Mouse (Mus musculus) hindbrain, embryonic 16.5 days (tissue): ENCODE measurements around the gene Nfia. TPM values are rescaled to one million over a fixed set of nuclear protein-coding genes. Genes with fewer than 3 reads are reported as not detected.

Source experiments
- ATAC-seq: fragments of 200-750 bp; cut with Nextera tagmentation; 2 replicates; pipeline ENCODE4 v1.8.0; 2017; ENCODE audit warnings: moderate TSS enrichment, moderate library complexity
- H3K27ac ChIP-seq: fragments of 300-500 bp; sonication (generic); 2 replicates; pipeline ENCODE4 v1.5.1; 2014; ENCODE audit warnings: low read depth, mild to moderate bottlenecking, control low read depth, low read length, moderate library complexity
- H3K27me3 ChIP-seq: fragments of 300-500 bp; sonication (generic); replicated peaks from 2 replicates; pipeline ENCODE4 v1.6.1; 2014; ENCODE audit warnings: low read length; ENCODE audit not compliant: control insufficient read depth, insufficient read depth
- H3K36me3 ChIP-seq: fragments of 300-500 bp; sonication (generic); 2 replicates; pipeline ENCODE4 v1.6.1; 2014; ENCODE audit warnings: mild to moderate bottlenecking, low read length, moderate library complexity, mixed read lengths; ENCODE audit not compliant: control insufficient read depth, insufficient read depth
- H3K4me1 ChIP-seq: fragments of 300-500 bp; sonication (generic); 2 replicates; pipeline ENCODE4 v1.6.1; 2014; ENCODE audit warnings: low read depth, low read length; ENCODE audit not compliant: control insufficient read depth, insufficient read depth
- H3K4me2 ChIP-seq: fragments of 300-500 bp; sonication (generic); 2 replicates; pipeline ENCODE4 v1.6.1; 2014; ENCODE audit warnings: mild to moderate bottlenecking, low read length, control low read depth, moderate library complexity
- H3K4me3 ChIP-seq: fragments of 300-500 bp; sonication (generic); 2 replicates; pipeline ENCODE4 v1.5.1; 2014; ENCODE audit warnings: mild to moderate bottlenecking, low read length, control low read depth, moderate library complexity
- H3K9ac ChIP-seq: fragments of 300-500 bp; sonication (generic); 2 replicates; pipeline ENCODE4 v1.6.1; 2014; ENCODE audit warnings: low read depth, mild to moderate bottlenecking, control low read depth, low read length, moderate library complexity
- H3K9me3 ChIP-seq: fragments of 300-500 bp; sonication (generic); 2 replicates; pipeline ENCODE4 v1.6.1; 2014; ENCODE audit warnings: mild to moderate bottlenecking, low read length, moderate library complexity; ENCODE audit not compliant: control insufficient read depth
- WGBS: fragments of 180-500 bp; shearing (Covaris S2); extraction: QIAGEN DNeasy Blood & Tissue Kit; methylation state at CpG from one replicate; pipeline ENCODE4 v1.1.7; 2014; 5-methylcytosine and 5-hydroxymethylcytosine counted together
- polyA plus RNA-seq: library from polyadenylated mRNA; unstranded; fragments of >200 nt; fragmentation: Nextera tagmentation; extraction: Ambion mirVana; gene quantifications from 2 replicates; pipeline ENCODE4 v1.2.1, GENCODE M21; 2015

Nfia gene
- polyA plus RNA-seq, 1 experiment from 2014 or later = 38.4 TPM

GRCm38 (mm10) chr4:97804638-97805037, 32.1 kb downstream of the Nfia start:
- no peak overlapping the region for H3K9ac ChIP-seq
- no peak overlapping the region for H3K4me2 ChIP-seq
- ATAC-seq = 0 out of 2 replicates have a peak, but pooled peaks have one; percentile 54
- no peaks in the 10 kb centered on the region for H3K27me3 ChIP-seq
- no peak overlapping the region for H3K4me3 ChIP-seq
- H3K4me1 ChIP-seq = peaks cover 9% of the 10 kb centered on the region
- no peak overlapping the region for H3K27ac ChIP-seq
- H3K36me3 ChIP-seq = no peaks in the 10 kb centered on the region
- WGBS = 54% methylated on average over 5 of the region's 5 CpGs
- H3K9me3 ChIP-seq = peaks cover 4% of the 10 kb centered on the region

GRCm38 (mm10) chr4:97805255-97805654, 32.7 kb downstream of the Nfia start:
- Histone ChIP-seq H3K4me2 (no peak overlapping the region), H3K27ac (no peak overlapping the region), H3K9ac (no peak overlapping the region), H3K36me3 (no peaks in the 10 kb centered on the region), H3K4me3 (no peak overlapping the region), H3K4me1 (peaks cover 9% of the 10 kb centered on the region), H3K9me3 (peaks cover 4% of the 10 kb centered on the region), H3K27me3 (no peaks in the 10 kb centered on the region)
- WGBS = 23% methylated on average over 2 of the region's 2 CpGs
- no peak for ATAC-seq

DNA sequence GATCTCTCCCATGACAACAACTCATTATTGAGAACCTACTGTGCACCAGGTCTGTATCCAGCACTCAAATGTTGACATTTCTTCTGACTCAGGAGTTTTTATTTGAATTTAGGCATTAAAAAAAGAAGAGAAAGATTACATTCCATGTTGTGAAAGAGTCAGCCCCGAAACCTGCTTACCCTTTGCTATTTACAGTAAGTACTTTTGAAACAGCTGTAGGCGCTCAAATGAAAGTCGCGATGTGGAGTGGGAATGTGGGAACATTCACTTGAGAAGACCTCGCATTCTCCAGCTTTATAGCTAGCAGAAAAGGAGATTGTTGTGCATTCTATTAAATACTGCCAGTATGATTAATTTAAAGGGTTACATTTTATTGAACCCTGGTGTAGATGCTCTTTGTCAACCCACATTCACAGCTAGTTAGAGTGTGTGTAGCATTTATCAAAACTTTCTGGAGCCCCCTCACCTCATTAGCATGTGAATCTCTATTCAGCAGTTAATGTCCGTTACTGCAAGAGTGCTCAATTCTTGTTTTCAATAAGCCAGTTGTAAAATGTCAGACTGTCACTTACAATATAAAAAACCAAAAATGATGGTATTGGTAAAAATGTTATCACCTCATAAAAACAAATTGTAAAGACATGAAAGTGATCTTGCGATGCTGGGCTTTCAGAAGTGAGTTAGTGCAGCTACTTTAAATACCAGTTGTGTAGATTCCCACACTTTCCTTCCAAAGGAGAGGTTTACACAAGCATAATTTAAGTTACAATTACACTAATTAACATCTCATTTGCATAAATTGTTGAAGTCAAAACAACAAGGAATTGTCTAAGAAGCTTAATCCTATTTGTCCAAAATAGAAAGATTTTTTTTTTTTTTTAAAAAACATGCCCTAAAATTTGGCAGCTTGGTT, 33.6 kb downstream of the Nfia start:
- no peak overlapping the region for H3K27ac ChIP-seq
- H3K36me3 ChIP-seq = no peaks in the 10 kb centered on the region
- 27% methylated on average over 7 of the region's 7 CpGs for WGBS
- no peaks in the 10 kb centered on the region for H3K27me3 ChIP-seq
- H3K9me3 ChIP-seq = peaks cover 4% of the 10 kb centered on the region
- peak overlapping the region; percentile 23; the same call in 1 of the 2 replicates for H3K4me2 ChIP-seq
- H3K4me3 ChIP-seq = no peak overlapping the region
- no peak overlapping the region for H3K9ac ChIP-seq
- H3K4me1 ChIP-seq = peaks cover 9% of the 10 kb centered on the region
- ATAC-seq = 0 out of 2 replicates have a peak, but pooled peaks have one; percentile 49

GRCm38 (mm10) chr4:97806924-97807323, 34.4 kb downstream of the Nfia start:
- Histone ChIP-seq H3K4me1 (peaks cover 9% of the 10 kb centered on the region), H3K27ac (no peak overlapping the region), H3K4me3 (no peak overlapping the region), H3K27me3 (no peaks in the 10 kb centered on the region), H3K36me3 (no peaks in the 10 kb centered on the region), H3K9me3 (peaks cover 4% of the 10 kb centered on the region), H3K9ac (no peak overlapping the region), H3K4me2 (no peak overlapping the region)
- no peak for ATAC-seq
- WGBS = 77% methylated on average over 2 of the region's 2 CpGs

GRCm38 (mm10) chr4:97808885-97809284, 36.4 kb downstream of the Nfia start:
- Histone ChIP-seq H3K4me3 (no peak overlapping the region), H3K9ac (no peak overlapping the region), H3K27ac (no peak overlapping the region), H3K36me3 (no peaks in the 10 kb centered on the region), H3K9me3 (no peaks in the 10 kb centered on the region), H3K4me2 (no peak overlapping the region), H3K4me1 (peaks cover 9% of the 10 kb centered on the region), H3K27me3 (no peaks in the 10 kb centered on the region)
- 85% methylated on average over 3 of the region's 3 CpGs for WGBS
- no peak for ATAC-seq

- Histone ChIP-seq H3K9me3 (no peaks in the 10 kb centered on the region), H3K4me1 (peaks cover 12% of the 10 kb centered on the region), H3K36me3 (no peaks in the 10 kb centered on the region), H3K27ac (no peak overlapping the region; the same call in 1 of the 2 replicates), H3K9ac (no peak overlapping the region), H3K27me3 (no peaks in the 10 kb centered on the region), H3K4me2 (no peak overlapping the region), H3K4me3 (no peak overlapping the region)
- 71% methylated on average over 4 of the region's 4 CpGs for WGBS
- ATAC-seq = no peak
Observed at GRCm38 (mm10) chr4:97809582-97810295, 37.2 kb downstream of the Nfia start.

DNA sequence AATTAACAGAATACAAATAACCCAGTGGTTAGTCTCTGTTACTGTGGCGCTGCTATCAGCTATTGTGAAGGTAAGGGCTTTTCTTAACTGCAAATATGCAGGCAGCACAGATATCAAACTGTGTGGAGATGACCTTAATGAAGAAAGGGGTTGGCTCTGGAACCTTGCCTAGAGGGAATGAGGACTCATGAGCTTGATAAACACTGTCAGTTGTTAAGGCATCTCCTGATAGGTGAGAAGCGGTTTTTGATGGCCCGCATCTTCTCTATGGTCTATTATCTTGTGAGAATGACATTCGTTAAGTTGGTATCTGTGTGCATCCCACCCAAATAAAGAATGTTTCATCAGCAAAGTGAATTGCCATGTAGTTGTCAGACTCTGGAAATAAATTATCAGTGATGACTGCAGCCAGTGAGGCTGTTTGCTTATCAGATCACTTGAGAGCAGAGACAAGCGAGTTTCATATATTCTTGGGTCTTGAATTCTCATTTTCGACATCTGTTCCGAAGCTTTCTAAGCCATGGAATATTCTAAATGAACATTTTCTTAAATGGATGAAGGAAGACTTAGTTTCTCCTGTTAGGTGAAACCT, 37.9 kb downstream of the Nfia start:
- H3K4me2 ChIP-seq = no peak overlapping the region
- 76% methylated on average over 7 of the region's 7 CpGs for WGBS
- H3K4me3 ChIP-seq = no peak overlapping the region
- H3K9ac ChIP-seq = no peak overlapping the region
- no peaks in the 10 kb centered on the region for H3K36me3 ChIP-seq
- peaks cover 8% of the 10 kb centered on the region; the same call in 1 of the 2 replicates for H3K4me1 ChIP-seq
- H3K27ac ChIP-seq = no peak overlapping the region; the same call in 1 of the 2 replicates
- no peak for ATAC-seq
- H3K9me3 ChIP-seq = no peaks in the 10 kb centered on the region
- H3K27me3 ChIP-seq = no peaks in the 10 kb centered on the region

DNA sequence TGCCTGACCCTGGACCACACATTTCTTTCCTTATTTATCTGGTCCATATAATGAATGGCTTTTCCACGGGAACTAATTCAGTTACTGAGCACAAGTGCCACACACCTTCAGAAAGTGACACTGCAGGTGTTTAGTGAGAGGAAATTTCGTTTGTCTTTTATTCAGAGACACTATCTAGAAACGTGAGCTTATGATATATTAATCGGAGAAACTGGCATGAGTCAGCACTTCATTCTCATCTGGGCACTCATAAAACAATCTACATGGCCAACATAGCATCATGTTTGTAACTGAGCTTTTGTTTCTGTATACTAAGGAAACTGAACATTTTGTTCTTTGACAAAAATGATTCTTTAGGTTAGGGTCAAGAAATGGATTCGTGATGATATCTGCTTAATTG, 40.5 kb downstream of the Nfia start:
- WGBS = 81% methylated on average over 5 of the region's 5 CpGs
- Histone ChIP-seq H3K9ac (no peak overlapping the region), H3K4me2 (no peak overlapping the region), H3K36me3 (no peaks in the 10 kb centered on the region), H3K27ac (no peak overlapping the region), H3K27me3 (no peaks in the 10 kb centered on the region), H3K4me3 (no peak overlapping the region), H3K4me1 (peaks cover 3% of the 10 kb centered on the region), H3K9me3 (no peaks in the 10 kb centered on the region)
- no peak for ATAC-seq

DNA sequence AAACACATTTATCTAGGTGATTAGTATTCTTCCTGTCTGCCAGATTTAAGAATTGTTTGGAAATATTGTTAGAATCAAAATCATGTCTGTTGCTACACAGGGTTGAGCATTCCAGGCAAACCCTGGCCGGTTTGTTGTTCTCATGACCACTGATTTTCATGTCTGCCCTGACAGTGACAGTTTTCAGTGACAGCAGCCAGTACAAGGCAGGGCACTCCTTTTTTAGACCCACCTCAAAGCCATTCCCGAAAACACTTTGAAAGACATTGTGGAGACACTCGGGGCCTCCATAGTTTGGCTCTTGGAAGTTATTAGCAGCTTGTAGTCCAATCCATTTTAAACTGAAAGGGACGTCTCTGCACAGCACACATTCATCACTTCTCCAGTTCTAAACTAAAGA, 41.5 kb downstream of the Nfia start:
- no peak for ATAC-seq
- Histone ChIP-seq H3K4me2 (no peak overlapping the region), H3K27ac (no peak overlapping the region), H3K4me3 (no peak overlapping the region), H3K9ac (no peak overlapping the region), H3K27me3 (no peaks in the 10 kb centered on the region), H3K9me3 (no peaks in the 10 kb centered on the region), H3K4me1 (peaks cover 3% of the 10 kb centered on the region), H3K36me3 (no peaks in the 10 kb centered on the region)
- WGBS = 66% methylated on average over 4 of the region's 4 CpGs
